Mouse (Mus musculus) heart, postnatal 4 days (tissue): ENCODE data around the gene Kif28. TPM values are rescaled to one million over a fixed set of nuclear protein-coding genes. Genes with fewer than 3 reads are reported as not detected.

ENCODE experiments used
- total RNA-seq, 2 experiments: library from RNA; stranded (reverse); gene quantifications; 2 replicates each; pipeline ENCODE4 v1.2.3; 2021

Gene Kif28
- total RNA-seq, 2 experiments from 2014 or later, result 0.12 to 0.14 TPM

Other genes with a start within 250 kb of the Kif28 start
- 1 to 10 TPM; 8.0 to 8.4 TPM for gene Smyd3, start 227.2 kb downstream of the Kif28 start, total RNA-seq
- 10 to 100 TPM; 23.0 to 25.1 TPM for gene Tfb2m, start 199.0 kb downstream of the Kif28 start, total RNA-seq
- gene Cnst, start 198.9 kb downstream of the Kif28 start, total RNA-seq, result 10 to 100 TPM; 31.6 to 31.8 TPM
- gene Sccpdh, start 77.1 kb downstream of the Kif28 start, total RNA-seq, result 10 to 100 TPM; 65.1 to 70.9 TPM
- gene Gm10518, start 58.1 kb upstream of the Kif28 start, total RNA-seq, result not detected
- 10 to 100 TPM; 27.9 to 32.6 TPM for gene Ahctf1, start 58.4 kb upstream of the Kif28 start, total RNA-seq
- gene Cdc42bpa, start 215.2 kb upstream of the Kif28 start, total RNA-seq, result 10 to 100 TPM; 67.1 to 70.3 TPM